In genomic region chr2:173261497-173261896, GRCm38 (mm10) we compare ENCODE assay signal across 9 mouse cellular contexts. TPM values are rescaled to one million over a fixed set of nuclear protein-coding genes. Genes with fewer than 3 reads are reported as not detected.
DNase-seq lines count a peak whose midpoint lies in the region; ATAC-seq lines count a peak whose summit lies in the region.
"Had no signal": no experiment of that assay in that cellular context is flagged by ENCODE, and none has a peak within 500 bp of the region (broad histone marks: within the 10 kb centered on the region; RNA-seq: fewer than 3 reads in every experiment).

No protein-coding gene starts in this region.

- DNase-seq in cerebellum, postnatal 25 days: peak; percentile 19 to 39
- DNase-seq in cerebellum, adult 8-10 months: no peak
- no peak for DNase-seq in lung, postnatal 10 days
- DNase-seq in heart, postnatal 10 days: peak; percentile 80
- DNase-seq in midbrain, embryonic 14.5 days: no peak
- DNase-seq in thymus, postnatal 0 days (ENCODE audit: low spot score): no peak
- no peak for DNase-seq in spleen, adult 12 weeks (ENCODE audit: low spot score)
- DNase-seq: liver, embryonic 13.5 days had no signal

- no peak overlapping the region for H3K9ac ChIP-seq in lung, embryonic 15.5 days
- no peak overlapping the region for H3K9ac ChIP-seq in midbrain, embryonic 14.5 days (replicated peaks; ENCODE audit: low read length)
- H3K9ac ChIP-seq: liver, embryonic 13.5 days had no signal

- ATAC-seq in lung, embryonic 15.5 days (ENCODE audit: borderline replicate concordance, extremely low read depth, low FRiP score, low TSS enrichment): no peak
- no peak for ATAC-seq in midbrain, embryonic 14.5 days (ENCODE audit: low FRiP score, low TSS enrichment)

- H3K27ac ChIP-seq in lung, embryonic 15.5 days: peak overlapping the region; percentile 26; the same call in 1 of the 2 replicates
- H3K27ac ChIP-seq in midbrain, embryonic 14.5 days (replicated peaks; ENCODE audit: low read depth, low read length): 0 out of 2 replicates have a peak overlapping the region, but pooled peaks have one; percentile 22
- H3K27ac ChIP-seq: liver, embryonic 13.5 days had no signal

- 61% methylated on average over 10 of the region's 10 CpGs for WGBS in lung, embryonic 15.5 days
- 78% methylated on average over 10 of the region's 10 CpGs for WGBS in midbrain, embryonic 14.5 days

- intact Hi-C loops in heart, postnatal 10 days (cut with DNase I): no loop called here

- peaks cover 92% of the 10 kb centered on the region for H3K4me1 ChIP-seq in lung, embryonic 15.5 days
- H3K4me1 ChIP-seq in midbrain, embryonic 14.5 days (ENCODE audit: control insufficient read depth, insufficient read depth, low read length): peaks cover 78% of the 10 kb centered on the region
- H3K4me1 ChIP-seq: liver, embryonic 13.5 days had no signal

- H3K27me3 ChIP-seq in lung, embryonic 15.5 days: no peaks in the 10 kb centered on the region
- no peaks in the 10 kb centered on the region for H3K27me3 ChIP-seq in midbrain, embryonic 14.5 days (ENCODE audit: control insufficient read depth, insufficient read depth, low read length)

- H3K4me2 ChIP-seq in lung, embryonic 15.5 days: no peak overlapping the region
- no peak overlapping the region for H3K4me2 ChIP-seq in midbrain, embryonic 14.5 days (ENCODE audit: low read length)
- H3K4me2 ChIP-seq: liver, embryonic 13.5 days had no signal

- H3K36me3 ChIP-seq in lung, embryonic 15.5 days: no peaks in the 10 kb centered on the region
- H3K36me3 ChIP-seq in midbrain, embryonic 14.5 days (ENCODE audit: control insufficient read depth, insufficient read depth, low read length): no peaks in the 10 kb centered on the region
- H3K36me3 ChIP-seq: liver, embryonic 13.5 days had no signal

- no peak overlapping the region for H3K4me3 ChIP-seq in lung, embryonic 15.5 days
- no peak overlapping the region for H3K4me3 ChIP-seq in midbrain, embryonic 14.5 days (replicated peaks; ENCODE audit: low read depth, low read length)
- H3K4me3 ChIP-seq: liver, embryonic 13.5 days had no signal

- no peaks in the 10 kb centered on the region for H3K9me3 ChIP-seq in lung, embryonic 15.5 days
- no peaks in the 10 kb centered on the region for H3K9me3 ChIP-seq in midbrain, embryonic 14.5 days (ENCODE audit: control insufficient read depth, low read length)
- H3K9me3 ChIP-seq: liver, embryonic 13.5 days had no signal

RNA-seq across cellular contexts. Expression of gene Pmepa1, which starts 14.8 kb away (rescaled TPM):
- 7.3 and 7.7 TPM in 2 replicates for polyA plus RNA-seq in lung, embryonic 15.5 days (2015; fragmentation: Nextera tagmentation; extraction: Ambion mirVana)
- total RNA-seq in heart, postnatal 10 days (2021): 10 to 100 TPM; 55.1 to 57.2 TPM
- polyA plus RNA-seq in midbrain, embryonic 14.5 days (2014; fragmentation: Nextera tagmentation; extraction: Ambion mirVana): 5.7 and 6.4 TPM in 2 replicates
- polyA plus RNA-seq in thymus, postnatal 0 days (2015; fragmentation: Nextera tagmentation; extraction: Ambion mirVana): 3.1 and 4.2 TPM in 2 replicates

RNA-seq across cellular contexts. Expression of gene Zbp1, which starts 42.8 kb away (rescaled TPM):
- 0.43 and 0.95 TPM in 2 replicates for polyA plus RNA-seq in lung, embryonic 15.5 days (2015; fragmentation: Nextera tagmentation; extraction: Ambion mirVana)
- total RNA-seq in heart, postnatal 10 days (2021): under 1 TPM; 0.25 to 0.41 TPM
- 1.7 TPM in 1 of 2 replicates, not detected in the other for polyA plus RNA-seq in midbrain, embryonic 14.5 days (2014; fragmentation: Nextera tagmentation; extraction: Ambion mirVana)
- 42.1 and 52.8 TPM in 2 replicates for polyA plus RNA-seq in thymus, postnatal 0 days (2015; fragmentation: Nextera tagmentation; extraction: Ambion mirVana)

Comparison
In these comparisons a context has a peak if more than half of its experiments do, and no peak if none do; other contexts are left out.
1. DNase-seq: peak in cerebellum, postnatal 25 days (2 of 2) and heart, postnatal 10 days (2 of 2); none in cerebellum, adult 8-10 months (single experiment), lung, postnatal 10 days (single experiment), midbrain, embryonic 14.5 days (single experiment), thymus, postnatal 0 days (single experiment) and spleen, adult 12 weeks (single experiment).
2. RNA of gene Zbp1, which starts 42.8 kb away (polyA plus RNA-seq): 42.1 to 52.8 TPM in thymus, postnatal 0 days; 1.7 TPM in midbrain, embryonic 14.5 days and 0.43 to 0.95 TPM in lung, embryonic 15.5 days; every median in the first group is over 10 times any median in the second.